Mouse (Mus musculus): ENCODE measurements at regions not wholly inside any gene's neighbourhood (a gene's known extent, or its start where the extent isn't known, plus 50 kb on each side); places are given as distances from the start of the nearest gene placed in this dataset.

- DNase-seq (ENCODE audit: low spot score), result no peak
- WGBS, result 89% methylated on average over 5 of the region's 5 CpGs
Observed at GRCm38 (mm10) chr3:139897894-139898293, 692.4 kb downstream of the Stpg2 start.

DNA sequence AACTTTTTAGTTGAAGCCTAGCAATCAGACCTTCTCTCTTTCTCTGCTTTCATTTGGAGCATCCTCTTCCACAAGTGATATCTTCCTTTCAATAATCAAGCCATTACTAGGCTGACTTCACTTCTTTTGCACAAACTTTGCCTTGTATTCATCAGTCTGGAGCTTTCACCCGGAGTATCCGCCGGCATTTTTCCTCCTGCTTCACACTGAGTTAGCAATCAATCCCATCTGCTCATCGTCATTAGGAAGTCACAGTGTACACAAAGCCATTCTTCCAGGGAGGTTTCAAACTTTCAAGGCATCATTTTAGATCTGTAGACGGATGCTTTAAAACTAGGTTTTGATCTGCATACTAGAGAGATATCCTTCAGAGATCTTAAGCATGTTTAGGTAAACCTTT lies 693.7 kb downstream of the Stpg2 start:
- ATAC-seq (replicated peaks; ENCODE audit: low FRiP score, low read depth), result no peak
- DNase-seq (ENCODE audit: low spot score), result no peak
- Histone ChIP-seq H3K4me1 (replicated peaks; ENCODE audit: insufficient read depth, low read length) (no peaks in the 10 kb centered on the region), H3K27ac (no peak overlapping the region), H3K27me3 (ENCODE audit: insufficient read depth, low read length) (no peaks in the 10 kb centered on the region), H3K36me3 (ENCODE audit: insufficient read depth, low read length) (no peaks in the 10 kb centered on the region), H3K9me3 (replicated peaks; ENCODE audit: low read length) (no peaks in the 10 kb centered on the region), H3K4me3 (replicated peaks; ENCODE audit: low read depth, low read length) (no peak overlapping the region), H3K4me2 (ENCODE audit: low read length) (no peak overlapping the region), H3K9ac (ENCODE audit: low read depth, low read length) (no peak overlapping the region)
- no peak for TF ChIP-seq CTCF (IDR thresholded peaks at IDR 0.05; ENCODE audit: low read depth)
- 50% methylated on average over 5 of the region's 5 CpGs for WGBS

More at GRCm38 (mm10) chr3:139897894-139898293, 692.4 kb downstream of the Stpg2 start:
- no peak for TF ChIP-seq CTCF (IDR thresholded peaks at IDR 0.05; ENCODE audit: low read depth)
- H3K9ac ChIP-seq (ENCODE audit: low read depth, low read length), result no peak overlapping the region
- H3K27ac ChIP-seq, result no peak overlapping the region
- H3K36me3 ChIP-seq (ENCODE audit: insufficient read depth, low read length), result no peaks in the 10 kb centered on the region
- H3K4me2 ChIP-seq (ENCODE audit: low read length), result no peak overlapping the region
- H3K4me1 ChIP-seq (replicated peaks; ENCODE audit: insufficient read depth, low read length), result no peaks in the 10 kb centered on the region
- no peaks in the 10 kb centered on the region for H3K27me3 ChIP-seq (ENCODE audit: insufficient read depth, low read length)
- no peak for ATAC-seq (replicated peaks; ENCODE audit: low FRiP score, low read depth)
- no peak overlapping the region for H3K4me3 ChIP-seq (replicated peaks; ENCODE audit: low read depth, low read length)
- no peaks in the 10 kb centered on the region for H3K9me3 ChIP-seq (replicated peaks; ENCODE audit: low read length)

- H3K4me3 ChIP-seq (replicated peaks; ENCODE audit: low read depth, low read length), result no peak overlapping the region
- ATAC-seq (replicated peaks; ENCODE audit: low FRiP score, low read depth) (no peak; the same call in 1 of the 2 replicates), DNase-seq (ENCODE audit: low spot score) (peak; percentile 34)
- no peaks in the 10 kb centered on the region for H3K36me3 ChIP-seq (ENCODE audit: insufficient read depth, low read length)
- H3K27me3 ChIP-seq (ENCODE audit: insufficient read depth, low read length), result no peaks in the 10 kb centered on the region
- WGBS, result 18% methylated on average over 2 of the region's 2 CpGs
- no peak for TF ChIP-seq CTCF (IDR thresholded peaks at IDR 0.05; ENCODE audit: low read depth)
- no peak overlapping the region for H3K27ac ChIP-seq
- no peak overlapping the region for H3K9ac ChIP-seq (ENCODE audit: low read depth, low read length)
- no peaks in the 10 kb centered on the region for H3K4me1 ChIP-seq (replicated peaks; ENCODE audit: insufficient read depth, low read length)
- H3K9me3 ChIP-seq (replicated peaks; ENCODE audit: low read length), result no peaks in the 10 kb centered on the region
- no peak overlapping the region for H3K4me2 ChIP-seq (ENCODE audit: low read length)
Observed at GRCm38 (mm10) chr3:139913639-139914330, 708.3 kb downstream of the Stpg2 start.

- no peak overlapping the region for H3K4me3 ChIP-seq (replicated peaks; ENCODE audit: low read depth, low read length)
- 67% methylated on average over 3 of the region's 3 CpGs for WGBS
- DNase-seq (ENCODE audit: low spot score), result no peak
- H3K4me2 ChIP-seq (ENCODE audit: low read length), result no peak overlapping the region
- no peaks in the 10 kb centered on the region for H3K4me1 ChIP-seq (replicated peaks; ENCODE audit: insufficient read depth, low read length)
- ATAC-seq (replicated peaks; ENCODE audit: low FRiP score, low read depth), result no peak
- no peak for TF ChIP-seq CTCF (IDR thresholded peaks at IDR 0.05; ENCODE audit: low read depth)
- no peaks in the 10 kb centered on the region for H3K9me3 ChIP-seq (replicated peaks; ENCODE audit: low read length)
- H3K9ac ChIP-seq (ENCODE audit: low read depth, low read length), result no peak overlapping the region
- H3K27me3 ChIP-seq (ENCODE audit: insufficient read depth, low read length), result no peaks in the 10 kb centered on the region
- no peak overlapping the region for H3K27ac ChIP-seq
- no peaks in the 10 kb centered on the region for H3K36me3 ChIP-seq (ENCODE audit: insufficient read depth, low read length)
Observed at GRCm38 (mm10) chr3:139922267-139922666, 716.8 kb downstream of the Stpg2 start.

DNA sequence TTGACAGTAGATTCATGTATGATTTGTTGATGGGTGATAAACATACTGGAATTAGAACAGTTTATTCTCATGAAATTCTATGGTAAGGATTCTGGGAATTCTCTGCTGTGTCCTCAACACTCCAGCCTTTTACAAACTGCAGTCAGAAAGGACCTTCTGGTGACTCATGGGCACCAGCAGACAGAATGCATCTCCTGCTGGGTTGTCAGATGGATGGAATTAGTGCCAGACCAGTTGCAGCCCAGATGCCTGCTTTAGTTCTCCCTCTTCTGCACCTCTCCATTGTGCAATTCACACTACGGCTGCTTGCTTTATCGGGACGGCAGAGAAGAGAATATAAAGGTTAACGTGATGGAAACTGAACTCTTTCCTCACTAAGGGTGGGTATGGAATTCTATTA lies 727.5 kb downstream of the Stpg2 start:
- WGBS, result 83% methylated on average over 4 of the region's 4 CpGs
- no peak for TF ChIP-seq CTCF (IDR thresholded peaks at IDR 0.05; ENCODE audit: low read depth)
- no peak overlapping the region for H3K4me3 ChIP-seq (replicated peaks; ENCODE audit: low read depth, low read length)
- no peaks in the 10 kb centered on the region for H3K36me3 ChIP-seq (ENCODE audit: insufficient read depth, low read length)
- no peak overlapping the region for H3K27ac ChIP-seq
- DNase-seq (ENCODE audit: low spot score), result no peak
- H3K9me3 ChIP-seq (replicated peaks; ENCODE audit: low read length), result no peaks in the 10 kb centered on the region
- no peak overlapping the region for H3K9ac ChIP-seq (ENCODE audit: low read depth, low read length)
- no peaks in the 10 kb centered on the region for H3K4me1 ChIP-seq (replicated peaks; ENCODE audit: insufficient read depth, low read length)
- no peak overlapping the region for H3K4me2 ChIP-seq (ENCODE audit: low read length)
- H3K27me3 ChIP-seq (ENCODE audit: insufficient read depth, low read length), result no peaks in the 10 kb centered on the region
- ATAC-seq (replicated peaks; ENCODE audit: low FRiP score, low read depth), result no peak

DNA sequence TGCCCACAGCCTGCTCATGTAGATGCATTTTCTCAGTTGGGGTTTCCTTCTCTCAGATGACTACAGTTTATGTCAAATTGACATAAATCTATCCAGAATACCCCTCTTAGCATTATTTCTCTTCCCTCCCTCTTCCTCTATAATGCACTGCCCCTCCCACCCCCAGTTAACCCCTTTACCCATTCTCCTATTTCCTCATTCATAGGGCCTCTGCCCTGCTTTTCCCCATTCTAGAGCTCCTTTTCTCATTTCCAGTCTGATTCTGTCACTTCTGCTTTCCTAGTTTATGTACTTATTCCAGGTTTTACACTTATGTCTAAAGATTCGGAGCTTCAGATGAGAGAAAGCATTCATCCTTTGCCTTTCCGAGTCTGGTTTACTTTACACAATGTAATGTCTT lies 740.7 kb downstream of the Stpg2 start:
- Histone ChIP-seq H3K9ac (ENCODE audit: low read depth, low read length) (no peak overlapping the region), H3K4me1 (replicated peaks; ENCODE audit: insufficient read depth, low read length) (no peaks in the 10 kb centered on the region), H3K4me3 (replicated peaks; ENCODE audit: low read depth, low read length) (no peak overlapping the region), H3K36me3 (ENCODE audit: insufficient read depth, low read length) (no peaks in the 10 kb centered on the region), H3K27me3 (ENCODE audit: insufficient read depth, low read length) (no peaks in the 10 kb centered on the region), H3K4me2 (ENCODE audit: low read length) (no peak overlapping the region), H3K9me3 (replicated peaks; ENCODE audit: low read length) (no peaks in the 10 kb centered on the region), H3K27ac (no peak overlapping the region)
- no peak for ATAC-seq (replicated peaks; ENCODE audit: low FRiP score, low read depth)
- no peak for TF ChIP-seq CTCF (IDR thresholded peaks at IDR 0.05; ENCODE audit: low read depth)
- DNase-seq (ENCODE audit: low spot score), result no peak
- 84% methylated on average over 2 of the region's 2 CpGs for WGBS

DNA sequence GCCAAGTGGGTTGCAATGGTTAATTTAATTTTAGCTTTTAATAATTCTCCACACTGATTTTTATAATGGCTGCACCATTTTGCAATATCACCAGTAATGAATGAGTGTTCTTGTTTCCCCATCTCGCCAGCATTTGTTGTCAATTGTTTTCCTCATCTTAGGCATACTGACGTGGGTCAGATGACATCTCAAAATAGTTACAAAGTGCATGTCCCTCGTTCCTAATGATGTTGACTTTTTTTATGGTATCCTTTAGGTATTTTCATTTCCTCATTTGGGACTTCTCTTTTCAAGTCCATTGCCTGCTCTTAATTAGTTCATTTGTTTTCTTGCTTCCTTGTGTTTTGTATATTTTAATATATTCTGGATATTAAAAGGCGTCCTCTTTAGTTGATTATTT lies 741.8 kb downstream of the Stpg2 start:
- no peak for TF ChIP-seq CTCF (IDR thresholded peaks at IDR 0.05; ENCODE audit: low read depth)
- H3K4me2 ChIP-seq (ENCODE audit: low read length), result no peak overlapping the region
- H3K27ac ChIP-seq, result no peak overlapping the region
- no peak overlapping the region for H3K4me3 ChIP-seq (replicated peaks; ENCODE audit: low read depth, low read length)
- H3K27me3 ChIP-seq (ENCODE audit: insufficient read depth, low read length), result no peaks in the 10 kb centered on the region
- ATAC-seq (replicated peaks; ENCODE audit: low FRiP score, low read depth), result no peak
- no peaks in the 10 kb centered on the region for H3K4me1 ChIP-seq (replicated peaks; ENCODE audit: insufficient read depth, low read length)
- 74% methylated on average over 4 of the region's 4 CpGs for whole genome bisulfite sequencing
- H3K9ac ChIP-seq (ENCODE audit: low read depth, low read length), result no peak overlapping the region
- no peaks in the 10 kb centered on the region for H3K9me3 ChIP-seq (replicated peaks; ENCODE audit: low read length)
- DNase-seq (ENCODE audit: low spot score), result no peak
- no peaks in the 10 kb centered on the region for H3K36me3 ChIP-seq (ENCODE audit: insufficient read depth, low read length)

Data from kidney, postnatal 0 days (tissue).